Mouse (Mus musculus) adrenal gland, postnatal 25 days (tissue): ENCODE measurements around the gene Gdpd4. TPM values are rescaled to one million over a fixed set of nuclear protein-coding genes. Genes with fewer than 3 reads are reported as not detected.

Experiments used
- DNase-seq: peaks from one replicate; pipeline ENCODE4 v3.0.0; 2021; ENCODE audit warnings: mixed read lengths
- total RNA-seq: library from RNA; stranded (reverse); gene quantifications from 2 replicates; pipeline ENCODE4 v1.2.3, GENCODE M21; 2021

Gene Gdpd4
- total RNA-seq, 1 experiment from 2014 or later: not detected

GRCm38 (mm10) chr7:98085314-98085713, 165.6 kb downstream of the Gdpd4 start:
- DNase-seq: no peak

GRCm38 (mm10) chr7:98086346-98086745, 166.6 kb downstream of the Gdpd4 start:
- no peak for DNase-seq

- no peak for DNase-seq
Observed at GRCm38 (mm10) chr7:98095852-98096251, 176.1 kb downstream of the Gdpd4 start.

- DNase-seq: no peak
Observed at GRCm38 (mm10) chr7:98097557-98097956, 177.8 kb downstream of the Gdpd4 start.

Other genes with a start within 250 kb of the Gdpd4 start
- 54.1 and 56.9 TPM in 2 replicates for gene Clns1a, start 223.3 kb upstream of the Gdpd4 start, total RNA-seq
- 4.0 and 5.2 TPM in 2 replicates for gene Aqp11, start 181.7 kb upstream of the Gdpd4 start, total RNA-seq
- gene Pak1, start 131.4 kb upstream of the Gdpd4 start, total RNA-seq: 20.5 and 26.5 TPM in 2 replicates
- 91.2 and 206 TPM in 2 replicates for gene Myo7a, start 199.6 kb downstream of the Gdpd4 start, total RNA-seq
- 5.2 and 5.4 TPM in 2 replicates for gene Omp, start 225.5 kb downstream of the Gdpd4 start, total RNA-seq